Mouse (Mus musculus) bone marrow macrophage, adult 2 months (primary cell): ENCODE measurements around the gene Ehbp1l1.

ENCODE experiments used
- CTCF ChIP-seq: IDR thresholded peaks from 2 replicates; pipeline ENCODE4 v1.5.1; 2012; ENCODE audit warnings: low read depth, mild to moderate bottlenecking, low read length, moderate library complexity
- POLR2A ChIP-seq: IDR thresholded peaks from 2 replicates; pipeline ENCODE4 v1.6.1; 2012; ENCODE audit warnings: mild to moderate bottlenecking, low read depth, low read length, borderline replicate concordance

- TF ChIP-seq POLR2A: no peak
- no peak for TF ChIP-seq CTCF
Measured at GRCm38 (mm10) chr19:5767271-5767670, 41.2 kb upstream of the Ehbp1l1 start.
